Mouse (Mus musculus) liver, adult 2 months (tissue): Measurements from ENCODE around the gene Srsf7.

Source experiments
- CTCF ChIP-seq: fragments of 200-500 bp; IDR thresholded peaks from 2 replicates; pipeline ENCODE4 v1.5.1; 2011; ENCODE audit warnings: low read depth, low read length, control low read depth
- POLR2A ChIP-seq: fragments of 200-500 bp; IDR thresholded peaks from 2 replicates; pipeline ENCODE4 v1.6.1; 2011; ENCODE audit warnings: low read length, control low read depth; ENCODE audit not compliant: insufficient read depth; ENCODE audit errors: extremely low read depth

GRCm38 (mm10) chr17:80167436-80167835 is 39.7 kb downstream of the Srsf7 start:
- TF ChIP-seq POLR2A = no peak
- no peak for TF ChIP-seq CTCF
